26 mouse cellular contexts compared by ENCODE assay signal in the genomic region with DNA sequence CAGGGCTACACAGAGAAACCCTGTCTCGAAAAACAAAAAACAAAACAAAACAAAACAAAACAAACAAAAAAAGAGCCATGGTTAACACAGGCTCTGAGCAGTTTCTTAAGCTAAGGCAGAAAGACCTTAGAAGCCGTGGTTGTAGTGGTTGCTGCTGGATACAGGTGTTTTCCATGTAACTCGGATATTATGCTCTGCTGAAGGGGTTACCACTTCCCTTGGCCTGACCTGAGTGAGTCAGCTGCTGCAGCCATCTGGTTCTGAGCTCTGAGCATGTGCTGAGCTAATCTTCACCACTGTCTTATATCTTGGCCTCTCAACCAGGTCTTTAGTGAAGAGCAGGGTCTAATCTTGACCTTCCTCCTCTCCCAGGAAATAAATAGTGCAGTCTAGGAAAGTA. TPM values are rescaled to one million over a fixed set of nuclear protein-coding genes. Genes with fewer than 3 reads are reported as not detected.
DNase-seq lines count a peak whose midpoint lies in the region; ATAC-seq and TF ChIP-seq lines count a peak whose summit lies in the region.
"Had no signal": no experiment of that assay in that cellular context is flagged by ENCODE, and none has a peak within 500 bp of the region (broad histone marks: within the 10 kb centered on the region; RNA-seq: fewer than 3 reads in every experiment).

No protein-coding gene starts in this region.

- ATAC-seq in hematopoietic stem cell, adult 5-6 weeks (replicated peaks in 1 of 2; ENCODE audit: insufficient read depth in 1 of 2, low FRiP score in 2 of 2, low TSS enrichment in 1 of 2, low read depth in 1 of 2, poor library complexity in 2 of 2, severe bottlenecking in 2 of 2), result peak; percentile 81 to 87
- ATAC-seq: activated CD4-positive, CD25-positive, alpha-beta regulatory T cell, adult 4 months; CD4-positive, CD25-positive, alpha-beta regulatory T cell, adult 4 months; Patski had no signal

- dilution Hi-C loops in CH12.LX (cut with MboI; ENCODE audit: extremely low pct_ligation_motif_present, extremely low pct_unique_long_range_greater_than_20kb, low sequenced_read_pairs), result no loop called here

- no peak for TF ChIP-seq POLR2A in CH12.LX (IDR thresholded peaks at IDR 0.05; ENCODE audit: low read depth, low read length)

- no peak overlapping the region for H3K4me2 ChIP-seq in CH12.LX (ENCODE audit: insufficient read depth, low read depth, poor library complexity, severe bottlenecking)

- peak; percentile 8 for DNase-seq in 3T3-L1 (ENCODE audit: low read depth, low spot score)
- peak; percentile 6 for DNase-seq in 416B (ENCODE audit: low read depth)
- DNase-seq in CH12.LX (ENCODE audit: extremely low read depth), result peak; percentile 53
- no peak for DNase-seq in kidney, postnatal 4 days
- DNase-seq in layer of hippocampus, adult 18-20 months (ENCODE audit: low spot score in 2 of 2), result no peak
- DNase-seq in layer of hippocampus, postnatal 10 days (ENCODE audit: low spot score in 2 of 2), result no peak
- DNase-seq in kidney, adult 18-20 months, result no peak
- DNase-seq: adrenal gland, adult 2 months; adrenal gland, adult 8-10 months; adrenal gland, postnatal 10 days; adrenal gland, postnatal 14 days; adrenal gland, postnatal 25 days; adrenal gland, postnatal 36 days; B cell, adult 2 months; cerebellum, adult 11 months; cerebellum, adult 11-12 months; cerebellum, adult 18-20 months; cerebellum, adult 2 months; cerebellum, adult 8-10 months had no signal

- peak; percentile 45; the same call in 1 of the 2 replicates for TF ChIP-seq EP300 in CH12.LX (IDR thresholded peaks at IDR 0.05; ENCODE audit: low read length)

- peaks cover 0 to 12% of the 10 kb centered on the region in 2 experiments; a peak in 2 of 4 replicates for H3K4me1 ChIP-seq in CH12.LX (ENCODE audit: control insufficient read depth in 1 of 2, insufficient read depth in 2 of 2)

- no peak overlapping the region for H3K27ac ChIP-seq in CH12.LX (ENCODE audit: insufficient read depth, low read depth)

- no peak overlapping the region for H3K9ac ChIP-seq in CH12.LX (ENCODE audit: insufficient read depth, low read depth)

- no peak overlapping the region for H3K4me3 ChIP-seq in CH12.LX (replicated peaks in 1 of 3; ENCODE audit: low read depth in 2 of 3, low read length in 2 of 3, poor library complexity in 1 of 3)

- in situ Hi-C loops in CH12.LX (cut with MboI; ENCODE audit: low pct_ligation_motif_present, low pct_unique_long_range_greater_than_20kb, low sequenced_read_pairs), result no loop called here

- H3K36me3 ChIP-seq in CH12.LX (replicated peaks in 1 of 2; ENCODE audit: control insufficient read depth in 1 of 2, insufficient read depth in 1 of 2, low read length in 1 of 2), result no peaks in the 10 kb centered on the region
- H3K36me3 ChIP-seq: G1E had no signal

- no peaks in the 10 kb centered on the region for H3K79me2 ChIP-seq in CH12.LX (replicated peaks; ENCODE audit: control insufficient read depth, extremely low read depth, insufficient read depth, poor library complexity, severe bottlenecking)

- no peaks in the 10 kb centered on the region for H3K9me3 ChIP-seq in CH12.LX (replicated peaks; ENCODE audit: low read length)

- no peak for TF ChIP-seq CTCF in CH12.LX (conservative IDR thresholded peaks at IDR 0.05 in 1 of 2, IDR thresholded peaks at IDR 0.05 in 1 of 2; ENCODE audit: low read depth in 2 of 2, low read length in 2 of 2)

- no peak for TF ChIP-seq RAD21 in CH12.LX (IDR thresholded peaks at IDR 0.05; ENCODE audit: low read depth, low read length)

- H3K27me3 ChIP-seq in CH12.LX (replicated peaks), result no peaks in the 10 kb centered on the region
- H3K27me3 ChIP-seq: Patski had no signal

TF ChIP-seq in CH12.LX, 34 proteins besides CTCF, POLR2A, EP300 and RAD21:
- TF ChIP-seq TBP (conservative IDR thresholded peaks at IDR 0.05; ENCODE audit: low read depth, low read length) (no peak), MAZ (IDR thresholded peaks at IDR 0.05; ENCODE audit: low read depth, low read length) (no peak), TCF12 (IDR thresholded peaks at IDR 0.05; ENCODE audit: low read depth, low read length) (peak; percentile 44; the same call in 1 of the 2 replicates), BHLHE40 (IDR thresholded peaks at IDR 0.05; ENCODE audit: low read depth, low read length) (0 out of 2 replicates have a peak, but pooled peaks have one; percentile 15), ETS1 (conservative IDR thresholded peaks at IDR 0.05; ENCODE audit: low read depth, low read length) (peak; percentile 27; the same call in 1 of the 2 replicates)

RNA-seq across cellular contexts. Expression of a gene that starts 6.8 kb away (rescaled TPM):
- 0.13 and 0.17 TPM in 2 replicates for total RNA-seq in CH12.LX (2012; rRNA removed)
- total RNA-seq in CH12.LX (2014; rRNA removed), result 0.97 and 1.3 TPM in 2 replicates
- 0.18 and 0.20 TPM in 2 replicates for polyA plus RNA-seq in CH12.LX (2012; ENCODE audit: insufficient read length, low read depth)
- total RNA-seq in hematopoietic stem cell, adult 5-6 weeks (2017), result not detected in 2 replicates
- total RNA-seq in layer of hippocampus, adult 18-20 months (2021), result under 1 TPM; 0.41 to 0.89 TPM
- 1 to 10 TPM; 3.5 to 3.7 TPM for total RNA-seq in layer of hippocampus, postnatal 10 days (2021)
- total RNA-seq: ES-E14, MEL had no signal
- polyA plus RNA-seq: CD4-positive, CD25-positive, alpha-beta regulatory T cell, adult 4 months; G1E had no signal

Comparison
In these comparisons a context has a peak if more than half of its experiments do, and no peak if none do; other contexts are left out.
1. DNase-seq: peak in 3T3-L1 (single experiment), 416B (single experiment) and CH12.LX (single experiment); none in kidney, postnatal 4 days (0 of 2), layer of hippocampus, adult 18-20 months (0 of 2), layer of hippocampus, postnatal 10 days (0 of 2) and kidney, adult 18-20 months (single experiment).